Mouse (Mus musculus) lung, postnatal 14 days (tissue): ENCODE results near the gene S1pr5.
"Not testable (repeated sequence)": the region's sequence is repeated elsewhere in the genome, so short reads cannot be mapped to it uniquely, and the experiment has no call there.

Experiments
- DNase-seq: peaks from one replicate; pipeline ENCODE4 v3.0.0; 2021

Gene S1pr5

DNA sequence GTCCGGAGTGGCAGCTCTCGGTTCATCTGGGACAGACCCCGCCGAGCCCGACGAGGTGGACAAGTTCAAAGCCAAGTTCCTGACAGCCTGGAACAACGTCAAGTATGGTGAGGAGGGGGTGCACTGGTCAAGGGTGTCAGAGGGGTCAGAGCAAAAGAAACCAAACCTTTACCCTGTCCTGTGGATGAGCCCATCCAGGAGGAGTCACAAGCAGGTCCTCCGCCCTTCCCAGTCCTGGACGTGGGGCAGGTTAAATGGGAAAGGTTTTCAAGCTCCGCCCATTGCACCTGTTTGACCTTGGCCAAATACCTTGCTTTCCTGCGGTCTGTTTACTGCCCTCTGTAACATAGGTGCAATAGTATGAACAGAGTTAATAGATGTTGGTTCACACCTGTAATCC lies 17.4 kb upstream of the S1pr5 start:
- DNase-seq, result no peak

GRCm38 (mm10) chr9:21265000-21265561 lies 16.8 kb upstream of the S1pr5 start, which contains the start of gene Atg4d:
Gene Atg4d (plus strand): TSS chr9:21265293.
- peak; percentile 98 for DNase-seq

DNA sequence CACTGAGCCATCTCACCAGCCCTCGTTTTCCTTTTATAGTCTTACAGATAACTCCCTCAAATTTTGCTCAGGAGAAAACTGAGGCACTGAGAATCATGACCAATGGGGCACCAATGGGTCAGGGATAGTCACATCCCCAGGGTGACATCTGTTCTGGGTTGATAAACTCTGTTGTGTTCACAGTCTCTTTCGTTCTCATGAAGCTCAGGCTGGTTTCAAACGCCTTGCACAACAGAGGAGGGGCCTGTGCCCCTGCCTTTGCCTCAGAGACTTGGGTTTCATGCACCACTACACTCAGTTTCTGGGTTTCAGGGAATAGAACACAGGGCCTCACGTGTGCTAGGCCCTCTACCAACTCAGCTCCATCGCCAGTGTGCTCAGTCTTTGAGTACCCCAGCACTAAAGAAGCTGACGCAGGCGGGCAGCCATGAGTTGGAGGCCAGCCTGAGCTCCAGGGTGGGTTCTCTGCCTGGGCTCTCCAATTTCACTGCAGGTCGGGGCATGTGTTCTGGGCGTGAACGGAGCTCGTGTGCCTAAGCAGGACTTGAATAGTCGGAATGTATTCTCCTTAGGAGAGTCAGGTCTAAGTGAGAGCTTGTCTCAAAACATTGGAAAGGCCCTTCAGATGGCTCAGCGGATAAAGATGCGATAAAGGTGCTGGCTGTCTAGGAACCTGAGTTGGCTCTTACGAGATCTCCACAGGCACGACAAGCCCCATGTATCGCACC lies 16.2 kb upstream of the S1pr5 start:
- no peak for DNase-seq

- no peak for DNase-seq
Measured at GRCm38 (mm10) chr9:21261831-21262230, 13.6 kb upstream of the S1pr5 start.

- no peak for DNase-seq
Measured at GRCm38 (mm10) chr9:21260491-21261040, 12.3 kb upstream of the S1pr5 start.

- not testable (repeated sequence) for DNase-seq
Measured at GRCm38 (mm10) chr9:21256349-21256748, 8.1 kb upstream of the S1pr5 start.

DNA sequence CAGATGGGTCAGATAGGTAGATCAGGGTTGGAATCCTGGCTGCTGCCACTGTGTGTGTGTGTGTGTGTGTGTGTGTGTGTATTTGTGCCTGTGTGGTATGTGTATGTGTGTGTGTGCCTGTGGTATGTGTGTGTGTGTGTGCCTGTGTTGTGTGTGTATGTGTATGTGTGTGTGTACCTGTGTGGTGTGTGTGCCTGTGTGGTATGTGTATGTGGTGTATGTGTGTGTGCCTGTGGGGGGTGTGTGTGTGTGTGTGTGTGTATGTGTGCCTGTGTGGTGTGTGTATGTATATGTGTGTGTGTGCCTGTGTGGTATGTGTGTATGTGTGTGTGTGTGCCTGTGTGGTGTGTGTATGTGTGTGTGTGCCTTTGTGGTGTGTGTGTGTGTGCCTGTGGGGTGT lies 6.4 kb upstream of the S1pr5 start:
- DNase-seq, result no peak

GRCm38 (mm10) chr9:21251116-21251735 lies 3.0 kb upstream of the S1pr5 start:
- no peak for DNase-seq

DNA sequence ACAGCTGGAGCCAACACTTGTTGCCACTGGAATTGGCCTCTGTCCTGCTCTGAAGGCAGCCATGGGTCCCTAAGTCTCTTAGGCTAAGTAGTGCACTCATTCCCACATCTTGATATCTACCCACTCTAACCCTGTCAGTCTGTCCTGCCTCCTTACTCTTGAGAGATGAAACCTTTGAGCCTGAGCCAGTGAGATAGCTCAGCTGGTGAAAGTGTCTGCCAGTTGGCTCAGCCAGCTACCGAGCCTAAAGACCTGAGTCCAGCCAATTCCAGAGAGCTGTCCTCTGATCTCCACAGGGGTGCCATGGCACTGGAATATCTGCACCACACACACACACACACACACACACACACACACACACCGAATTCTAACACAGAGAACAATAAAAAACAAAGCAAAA lies 2.3 kb upstream of the S1pr5 start:
- DNase-seq, result no peak

DNA sequence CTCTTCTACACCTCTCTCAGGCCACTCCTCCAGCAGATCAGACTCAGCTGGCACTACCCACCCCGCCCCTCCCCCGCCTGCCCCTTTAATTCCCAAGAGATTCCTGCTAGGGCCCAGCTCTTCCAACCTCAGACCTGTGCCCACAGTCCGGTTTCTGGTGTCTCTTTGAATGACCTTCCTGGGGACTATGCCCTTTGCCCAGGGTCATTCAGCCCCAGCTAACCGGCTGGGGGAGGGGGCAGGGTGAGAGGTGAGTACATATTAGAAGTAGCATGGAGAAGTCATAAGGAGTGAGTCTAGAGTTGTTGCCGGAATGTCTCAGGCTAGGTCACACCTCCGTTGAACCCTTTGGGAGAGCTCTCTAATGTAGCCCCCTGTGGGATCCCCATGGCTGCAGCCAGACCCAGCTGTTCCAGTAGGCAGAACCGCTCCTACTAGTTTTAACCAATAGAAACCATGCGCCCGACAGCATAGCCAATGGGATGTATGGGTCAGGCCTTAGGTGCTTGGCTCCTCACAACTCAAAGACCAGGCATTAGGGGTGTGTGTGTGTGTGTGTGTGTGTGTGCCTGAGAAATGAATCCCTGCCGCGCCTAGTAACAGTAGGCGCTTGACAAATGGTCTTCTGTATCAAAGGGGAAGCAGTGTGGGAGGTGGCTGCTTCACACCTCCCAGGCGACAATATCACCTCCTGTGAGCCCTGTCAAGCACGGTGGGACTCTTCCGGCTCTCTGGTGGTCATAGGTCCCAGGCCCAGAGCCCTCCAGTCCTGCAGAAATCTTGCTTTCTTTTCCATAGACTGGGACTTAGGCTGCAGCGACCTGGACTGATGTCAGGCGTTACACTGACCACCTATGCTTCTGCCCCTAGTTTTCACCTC lies 1.6 kb upstream of the S1pr5 start:
- no peak for DNase-seq

DNA sequence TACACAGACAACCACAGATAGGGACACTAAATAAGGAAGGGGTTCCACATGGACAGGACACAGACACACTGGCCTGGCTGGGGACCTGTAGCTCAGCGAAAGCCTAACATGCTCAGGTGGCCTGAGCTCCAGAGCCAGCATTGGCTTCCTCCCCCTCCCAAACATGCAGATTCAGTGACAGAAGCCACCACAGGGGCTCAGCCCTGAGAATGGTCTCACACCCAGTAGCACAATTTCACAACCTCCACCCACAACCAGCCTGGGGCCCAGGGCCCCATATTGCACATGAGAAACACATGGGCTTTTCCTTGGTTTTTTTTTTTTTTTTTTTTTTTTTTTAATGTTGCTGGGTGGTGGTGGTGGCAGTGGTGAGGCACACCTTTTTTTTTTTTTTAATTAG lies 1.9 kb downstream of the S1pr5 start:
- DNase-seq, result no peak

DNA sequence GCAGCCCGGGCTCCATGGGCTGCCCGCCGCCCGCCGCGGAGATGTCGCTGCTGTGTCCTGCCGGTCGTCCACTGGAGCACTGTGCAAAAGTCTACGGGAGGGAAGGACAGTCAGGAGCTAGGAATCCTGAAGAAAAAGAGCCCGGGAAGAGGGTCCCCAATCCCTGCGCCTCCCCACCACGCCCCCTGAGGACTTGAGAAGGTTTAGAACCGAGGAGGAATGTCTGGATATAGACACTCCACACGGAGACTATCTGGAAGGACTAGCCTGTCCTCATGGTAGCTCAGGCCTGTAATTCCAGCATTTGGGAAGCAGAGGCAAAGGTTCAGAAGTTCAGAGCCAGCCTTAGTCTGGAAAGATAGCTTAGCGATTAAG lies 3.1 kb downstream of the S1pr5 start:
- no peak for DNase-seq

DNA sequence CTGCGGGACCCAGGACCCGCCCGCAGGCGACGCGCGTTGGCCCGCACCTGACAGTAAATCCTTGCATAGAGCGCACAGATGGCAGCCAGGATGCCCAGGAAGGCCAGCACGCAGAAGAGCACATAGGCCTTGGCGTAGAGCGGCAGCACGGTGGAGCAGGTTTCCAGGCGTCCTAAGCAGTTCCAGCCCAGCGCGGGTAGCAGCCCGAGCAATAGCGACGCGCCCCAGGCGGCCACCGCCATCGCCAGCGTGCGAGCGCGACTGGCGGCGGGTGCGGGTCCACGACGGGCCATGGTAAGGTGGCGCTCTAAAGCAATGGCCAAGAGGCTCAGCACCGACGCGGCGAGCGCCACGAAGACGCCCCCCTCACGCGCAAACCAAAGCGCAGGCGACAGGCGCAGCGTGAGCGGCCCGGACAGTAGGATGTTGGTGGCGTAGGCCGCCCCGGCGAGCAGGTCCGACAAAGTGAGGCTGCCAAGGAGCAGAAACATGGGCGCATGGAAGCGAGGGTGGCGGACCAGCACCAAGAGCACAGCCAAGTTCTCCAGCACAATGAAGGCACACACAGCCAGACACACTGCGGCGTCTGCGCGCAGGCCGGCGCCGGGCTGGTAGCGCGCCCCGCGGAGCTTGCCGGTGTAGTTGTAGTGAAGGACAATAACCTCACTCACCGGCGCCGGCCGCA lies 3.7 kb downstream of the S1pr5 start:
- DNase-seq, result no peak

DNA sequence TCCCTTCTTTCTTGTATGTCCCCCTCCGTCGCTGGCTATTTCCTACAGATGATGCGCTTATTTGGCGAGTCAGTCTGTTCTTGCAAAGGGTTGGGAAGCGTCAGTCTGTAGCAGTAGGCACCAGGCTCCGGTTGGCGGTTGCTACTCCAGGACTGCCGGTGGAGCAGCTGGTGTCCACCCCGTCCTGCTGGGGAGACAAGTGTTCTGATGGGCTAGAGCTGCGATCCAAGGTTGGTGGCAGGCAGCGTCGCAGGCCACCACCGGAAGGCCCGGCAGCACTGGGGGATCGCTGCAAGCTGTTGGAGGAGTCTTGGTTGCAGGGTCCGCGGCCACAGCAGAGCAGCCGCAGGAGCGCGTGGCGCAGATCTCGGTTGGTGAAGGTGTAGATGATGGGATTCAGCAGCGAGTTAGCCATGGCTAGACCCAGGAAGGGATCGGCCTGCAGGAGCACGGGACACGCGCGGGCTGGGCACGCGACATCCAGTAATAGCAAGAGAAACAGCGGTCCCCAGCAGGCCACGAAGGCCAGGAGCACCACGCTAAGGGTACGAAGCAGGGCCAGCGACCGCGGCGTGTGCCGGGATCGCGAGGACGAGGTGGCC lies 4.3 kb downstream of the S1pr5 start:
- DNase-seq, result no peak

DNA sequence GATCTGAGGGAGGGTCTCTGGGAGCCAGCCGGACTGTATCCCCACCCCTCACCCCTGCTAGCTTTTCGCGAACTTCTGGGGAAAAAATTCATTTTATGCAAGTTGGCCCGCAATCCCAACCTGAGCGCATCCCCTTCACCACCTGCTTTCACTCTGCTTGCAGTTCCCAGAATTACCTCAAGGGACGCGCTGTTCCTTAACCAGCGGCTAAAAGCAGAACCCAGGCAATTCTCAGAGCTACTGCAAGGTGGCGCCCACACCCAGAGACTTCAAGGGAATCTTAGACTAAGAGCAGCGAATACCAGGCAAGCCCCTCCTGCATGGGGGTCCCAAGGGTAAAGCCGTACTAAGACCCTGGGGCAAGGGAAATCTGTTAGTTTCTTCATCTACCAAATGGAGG lies 6.9 kb downstream of the S1pr5 start:
- DNase-seq, result peak; percentile 89

DNA sequence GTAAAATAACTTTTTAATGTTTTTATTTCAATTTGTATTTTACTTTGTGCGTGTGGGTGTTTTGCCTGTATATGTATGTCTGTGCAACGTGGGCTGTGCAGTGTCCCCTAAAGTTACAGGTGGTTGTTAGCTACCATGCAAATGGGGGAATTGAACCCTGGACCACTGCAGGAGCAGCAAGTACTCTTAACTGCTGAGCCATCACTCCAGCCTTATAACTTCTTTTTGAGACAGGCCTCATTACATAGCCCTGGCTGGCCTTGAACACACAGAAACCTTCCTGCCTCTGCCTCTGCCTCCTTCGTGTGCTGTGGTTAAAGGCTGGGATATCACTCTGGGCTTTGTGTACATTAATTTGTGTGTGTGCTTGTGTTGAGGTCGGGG lies 8.8 kb downstream of the S1pr5 start:
- DNase-seq, result no peak

DNA sequence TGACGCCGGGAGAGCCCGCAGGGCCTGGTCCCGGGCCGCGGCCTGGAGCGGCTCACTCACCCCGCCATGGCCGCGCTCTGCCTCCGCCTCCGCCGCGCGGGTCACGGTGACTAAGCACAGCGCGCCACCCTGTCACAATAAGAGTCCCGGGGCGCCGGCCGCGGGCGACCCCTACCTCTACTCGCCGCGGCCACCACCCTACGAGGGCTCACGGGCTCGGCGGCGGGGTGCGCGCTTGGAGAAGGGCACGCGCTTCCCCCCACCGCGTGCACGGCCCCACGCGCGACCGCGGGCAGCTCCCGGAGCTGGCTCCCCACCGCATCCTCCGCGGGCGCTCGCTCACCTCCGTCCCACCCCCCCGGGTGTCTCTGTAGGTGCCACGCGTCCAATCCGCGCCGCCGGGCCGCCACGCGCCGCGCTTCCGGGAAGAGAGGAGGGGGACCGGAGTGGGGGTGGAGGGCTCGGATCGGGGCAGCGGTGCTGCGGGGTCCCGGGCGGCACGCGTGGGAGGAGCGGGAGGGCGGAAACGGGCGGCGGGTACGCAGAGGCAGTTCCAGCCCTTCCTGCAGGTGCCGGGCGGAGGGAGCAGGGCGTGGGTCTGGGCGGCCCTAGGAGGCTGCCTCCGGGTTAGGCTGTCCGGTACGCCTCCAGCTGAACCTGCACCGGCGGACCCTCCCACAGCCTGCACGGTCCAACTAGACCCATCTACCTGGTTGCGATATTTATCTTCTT lies 9.3 kb downstream of the S1pr5 start, which contains the start of gene Keap1:
Keap1 (minus strand) TSS at position 629 of the 732 bp plus-strand sequence.
- DNase-seq, result peak; percentile 83

GRCm38 (mm10) chr9:21238004-21238732 lies 10.1 kb downstream of the S1pr5 start:
- DNase-seq, result no peak

GRCm38 (mm10) chr9:21237368-21238003 lies 10.8 kb downstream of the S1pr5 start:
- DNase-seq, result peak; percentile 17

GRCm38 (mm10) chr9:21236991-21237367 lies 11.3 kb downstream of the S1pr5 start:
- no peak for DNase-seq
